Mouse (Mus musculus) cerebellum, postnatal 36 days (tissue): ENCODE results near the gene Unc13d.

Experiments used
- DNase-seq, 2 experiments: peaks; one replicate each; pipeline ENCODE4 v3.0.0; 2021 to 2022; ENCODE audit warnings: mixed read lengths in 2 of 2

Gene Unc13d

GRCm38 (mm10) chr11:116043286-116043685, 34.5 kb downstream of the Unc13d start:
- DNase-seq, result no peak

- no peak for DNase-seq
Observed at GRCm38 (mm10) chr11:116042372-116043138, 35.2 kb downstream of the Unc13d start.

- no peak for DNase-seq
Observed at GRCm38 (mm10) chr11:116041833-116042232, 35.9 kb downstream of the Unc13d start.

- DNase-seq, result peak; percentile 39 to 51
Observed at GRCm38 (mm10) chr11:116040593-116040992, 37.2 kb downstream of the Unc13d start.

- DNase-seq, result no peak
Observed at GRCm38 (mm10) chr11:116037826-116038225, 39.9 kb downstream of the Unc13d start.

GRCm38 (mm10) chr11:116036671-116037070, 41.1 kb downstream of the Unc13d start:
- no peak for DNase-seq

- DNase-seq, result no peak
Observed at GRCm38 (mm10) chr11:116034584-116034983, 43.2 kb downstream of the Unc13d start.

- no peak for DNase-seq
Observed at GRCm38 (mm10) chr11:116030898-116031845, 46.6 kb downstream of the Unc13d start.

GRCm38 (mm10) chr11:116030088-116030897, 47.5 kb downstream of the Unc13d start, which contains the start of gene Unk:
Gene Unk, plus strand, starts transcription at chr11:116030322.
- DNase-seq, result peak; percentile 98 to 99

GRCm38 (mm10) chr11:116029086-116029865, 48.5 kb downstream of the Unc13d start:
- DNase-seq, result no peak

GRCm38 (mm10) chr11:116028177-116028865, 49.4 kb downstream of the Unc13d start:
- no peak for DNase-seq

GRCm38 (mm10) chr11:116027756-116028155, 50.0 kb downstream of the Unc13d start, which contains the start of gene H3f3b:
Gene H3f3b, minus strand, starts transcription at chr11:116027962.
- no peak for DNase-seq

GRCm38 (mm10) chr11:116025056-116025845, 52.5 kb downstream of the Unc13d start:
- peak in 1 of 2 experiments; percentile 40 for DNase-seq

- peak; percentile 94 to 95 for DNase-seq
Observed at GRCm38 (mm10) chr11:116024356-116024808, 53.4 kb downstream of the Unc13d start.

- peak; percentile 84 to 87 for DNase-seq
Observed at GRCm38 (mm10) chr11:116023771-116024355, 53.9 kb downstream of the Unc13d start.

- DNase-seq, result peak; percentile 29 to 39
Observed at GRCm38 (mm10) chr11:116023074-116023770, 54.5 kb downstream of the Unc13d start.

GRCm38 (mm10) chr11:116022256-116022780, 55.4 kb downstream of the Unc13d start:
- no peak for DNase-seq

- no peak for DNase-seq
Observed at GRCm38 (mm10) chr11:116021328-116022220, 56.2 kb downstream of the Unc13d start.
